Mouse (Mus musculus) liver, embryonic 16.5 days (tissue): Measurements from ENCODE around the gene Gm20708. TPM values are rescaled to one million over a fixed set of nuclear protein-coding genes. Genes with fewer than 3 reads are reported as not detected.

Experiments used
- ATAC-seq: fragments of 200-750 bp; cut with Nextera tagmentation; 2 replicates; pipeline ENCODE4 v1.8.0; 2017; ENCODE audit warnings: low read depth, mild to moderate bottlenecking, moderate number of reproducible peaks, moderate library complexity
- H3K27ac ChIP-seq: fragments of 300-500 bp; sonication (generic); 2 replicates; pipeline ENCODE4 v1.5.1; 2014; ENCODE audit warnings: mild to moderate bottlenecking, low read length
- H3K27me3 ChIP-seq: fragments of 300-500 bp; sonication (generic); 2 replicates; pipeline ENCODE4 v1.6.1; 2014; ENCODE audit warnings: low read depth, low read length, mixed read lengths; ENCODE audit not compliant: control insufficient read depth, insufficient read depth
- H3K36me3 ChIP-seq: fragments of 300-500 bp; sonication (generic); 2 replicates; pipeline ENCODE4 v1.6.1; 2014; ENCODE audit warnings: mild to moderate bottlenecking; ENCODE audit not compliant: control insufficient read depth, insufficient read depth
- H3K4me1 ChIP-seq: fragments of 300-500 bp; sonication (generic); 2 replicates; pipeline ENCODE4 v1.6.1; 2014; ENCODE audit warnings: low read depth, low read length, mixed read lengths; ENCODE audit not compliant: control insufficient read depth
- H3K4me2 ChIP-seq: fragments of 300-500 bp; sonication (generic); 2 replicates; pipeline ENCODE4 v1.6.1; 2014; ENCODE audit warnings: low read depth, low read length, mixed read lengths
- H3K4me3 ChIP-seq: fragments of 300-500 bp; sonication (generic); 2 replicates; pipeline ENCODE4 v1.5.1; 2014; ENCODE audit warnings: low read depth, mild to moderate bottlenecking, low read length
- H3K9ac ChIP-seq: fragments of 300-500 bp; sonication (generic); 2 replicates; pipeline ENCODE4 v1.6.1; 2014; ENCODE audit warnings: low read depth, low read length
- H3K9me3 ChIP-seq: fragments of 300-500 bp; sonication (generic); replicated peaks from 2 replicates; pipeline ENCODE4 v1.6.1; 2016; ENCODE audit warnings: low read length; ENCODE audit not compliant: control insufficient read depth
- WGBS: fragments of 180-500 bp; shearing (Covaris S2); extraction: QIAGEN DNeasy Blood & Tissue Kit; methylation state at CpG from one replicate; pipeline ENCODE4 v1.1.7; 2014; ENCODE audit not compliant: insufficient replicate concordance; 5-methylcytosine and 5-hydroxymethylcytosine counted together
- polyA plus RNA-seq: library from polyadenylated mRNA; unstranded; fragments of >200 nt; fragmentation: Nextera tagmentation; extraction: Ambion mirVana; gene quantifications from 2 replicates; pipeline ENCODE4 v1.2.1, GENCODE M21; 2015

Gene Gm20708
- polyA plus RNA-seq, 1 experiment from 2014 or later = 0.38 TPM

DNA sequence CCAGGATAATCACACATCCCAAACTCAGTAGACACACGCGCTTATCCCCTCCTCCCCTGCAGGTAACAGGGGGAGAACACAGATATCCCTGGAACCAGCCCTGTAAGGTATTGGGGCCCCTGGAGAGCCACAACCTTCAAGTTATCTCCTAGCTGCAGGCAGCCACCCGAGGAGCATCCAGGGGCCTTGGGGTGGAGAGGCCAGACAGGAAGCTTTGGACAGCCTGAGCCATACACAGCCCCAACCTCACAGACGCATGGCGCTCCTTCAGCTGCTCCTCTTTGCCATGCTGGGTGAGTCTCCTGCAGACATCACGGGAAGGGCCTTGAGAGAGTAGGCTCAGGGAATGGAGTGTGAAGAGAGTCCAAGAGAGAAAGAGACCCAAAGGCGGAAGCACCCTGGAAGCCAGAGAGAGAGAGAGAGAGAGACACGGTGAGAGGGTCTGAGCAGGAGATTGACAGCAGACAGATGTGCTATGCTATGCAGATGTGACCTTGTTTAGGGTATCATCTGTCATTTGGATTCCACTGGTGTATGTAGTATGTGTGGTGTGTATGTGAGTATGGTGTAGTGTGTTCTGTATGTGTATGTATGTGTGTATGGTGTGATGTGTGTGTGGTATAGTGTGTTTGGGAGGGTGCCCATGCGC, 11.8 kb upstream of the Gm20708 start, which contains the start of gene 6030468B19Rik:
6030468B19Rik (plus strand) TSS at position 150 of the 649 bp plus-strand sequence.
- 17% methylated on average over 9 of the region's 9 CpGs for WGBS
- H3K9me3 ChIP-seq = no peaks in the 10 kb centered on the region
- H3K4me3 ChIP-seq = peak within 1 kb of the TSS; percentile 85
- peaks cover 65% of the 10 kb centered on the region for H3K4me1 ChIP-seq
- ATAC-seq = peak; percentile 95
- peaks cover 11% of the 10 kb centered on the region for H3K36me3 ChIP-seq
- peak within 1 kb of the TSS; percentile 71 for H3K4me2 ChIP-seq
- peak within 1 kb of the TSS; percentile 98 for H3K27ac ChIP-seq
- peak within 1 kb of the TSS; percentile 92 for H3K9ac ChIP-seq
- no peaks in the 10 kb centered on the region for H3K27me3 ChIP-seq

DNA sequence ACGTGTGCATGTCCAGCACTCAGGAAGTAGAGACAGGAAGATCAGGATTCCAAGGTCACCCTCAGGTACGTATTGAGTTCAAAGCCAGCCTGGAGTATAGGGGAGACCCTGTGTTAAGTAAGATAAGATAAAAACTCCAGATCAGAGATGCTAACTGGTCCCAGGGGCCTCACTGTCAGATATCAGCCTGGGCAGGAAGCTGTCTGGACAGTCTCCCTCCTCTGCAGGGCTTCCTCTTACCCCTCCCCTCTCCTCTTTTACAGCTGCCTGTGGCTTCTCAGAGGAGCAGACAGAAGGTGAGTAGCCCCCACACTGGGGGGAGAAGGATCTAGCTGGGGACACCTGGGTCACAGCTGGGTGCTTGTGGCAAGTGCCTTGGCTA, 11.3 kb upstream of the Gm20708 start:
- peak; percentile 60 for ATAC-seq
- 5% methylated on average over 2 of the region's 2 CpGs for WGBS
- H3K27ac ChIP-seq = peak overlapping the region; percentile 98
- H3K4me1 ChIP-seq = peaks cover 65% of the 10 kb centered on the region
- peak overlapping the region; percentile 92 for H3K9ac ChIP-seq
- H3K4me3 ChIP-seq = peak overlapping the region; percentile 85
- H3K4me2 ChIP-seq = peak overlapping the region; percentile 71
- H3K9me3 ChIP-seq = no peaks in the 10 kb centered on the region
- peaks cover 16% of the 10 kb centered on the region for H3K36me3 ChIP-seq
- H3K27me3 ChIP-seq = no peaks in the 10 kb centered on the region

DNA sequence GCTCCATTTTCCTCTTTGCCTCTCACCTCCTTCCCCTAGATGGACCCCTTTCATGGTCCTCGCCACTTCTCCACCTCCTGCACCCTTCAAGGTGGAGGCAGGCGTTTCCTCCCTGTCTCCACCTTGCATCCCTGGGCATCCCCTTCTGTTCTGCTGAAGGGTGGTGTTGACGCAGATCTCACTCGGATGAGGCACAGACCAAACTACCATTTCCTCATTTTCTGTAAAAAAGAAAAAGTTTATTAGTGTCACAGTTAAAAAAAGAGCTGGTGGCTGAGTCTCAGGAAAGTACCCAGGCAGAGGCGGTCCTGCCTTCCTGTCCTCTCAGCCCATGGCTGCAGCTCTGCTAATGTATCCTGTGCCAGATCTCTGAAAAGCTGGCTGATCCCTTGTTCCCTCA, 10.3 kb upstream of the Gm20708 start:
- ATAC-seq = no peak
- peak overlapping the region; percentile 85 for H3K4me3 ChIP-seq

DNA sequence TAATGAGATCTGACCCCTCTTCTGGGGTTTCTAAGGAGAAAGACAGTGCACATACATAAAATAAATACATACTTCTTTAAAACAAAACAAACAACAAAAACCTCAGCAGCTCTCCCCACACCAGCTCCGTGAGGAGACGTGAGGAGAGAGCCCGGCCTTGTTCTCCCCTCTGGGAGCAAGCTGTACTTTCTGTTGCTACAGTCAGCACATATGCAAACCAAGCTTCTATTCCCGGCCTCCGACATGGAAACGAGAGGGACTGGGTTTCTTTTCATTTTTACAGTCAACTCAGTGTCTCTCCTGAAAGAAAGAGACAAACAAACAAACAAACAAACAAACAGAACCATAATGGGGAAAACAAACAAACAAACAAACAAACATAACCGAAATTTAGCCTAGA, 9.4 kb upstream of the Gm20708 start:
- Histone ChIP-seq H3K27me3 (no peaks in the 10 kb centered on the region), H3K27ac (peak overlapping the region; percentile 98), H3K4me2 (peak overlapping the region; percentile 71), H3K36me3 (peaks cover 23% of the 10 kb centered on the region), H3K4me1 (peaks cover 58% of the 10 kb centered on the region), H3K9me3 (no peaks in the 10 kb centered on the region), H3K4me3 (peak overlapping the region; percentile 85), H3K9ac (peak overlapping the region; percentile 92)
- 83% methylated on average over 7 of the region's 7 CpGs for WGBS
- ATAC-seq = no peak

More for the DNA sequence above, 10.3 kb upstream of the Gm20708 start:
- Histone ChIP-seq H3K4me2 (peak overlapping the region; percentile 71), H3K4me1 (peaks cover 63% of the 10 kb centered on the region), H3K9me3 (no peaks in the 10 kb centered on the region), H3K36me3 (peaks cover 23% of the 10 kb centered on the region), H3K9ac (peak overlapping the region; percentile 92), H3K27ac (peak overlapping the region; percentile 98), H3K27me3 (no peaks in the 10 kb centered on the region)
- 41% methylated on average over 5 of the region's 5 CpGs for WGBS

DNA sequence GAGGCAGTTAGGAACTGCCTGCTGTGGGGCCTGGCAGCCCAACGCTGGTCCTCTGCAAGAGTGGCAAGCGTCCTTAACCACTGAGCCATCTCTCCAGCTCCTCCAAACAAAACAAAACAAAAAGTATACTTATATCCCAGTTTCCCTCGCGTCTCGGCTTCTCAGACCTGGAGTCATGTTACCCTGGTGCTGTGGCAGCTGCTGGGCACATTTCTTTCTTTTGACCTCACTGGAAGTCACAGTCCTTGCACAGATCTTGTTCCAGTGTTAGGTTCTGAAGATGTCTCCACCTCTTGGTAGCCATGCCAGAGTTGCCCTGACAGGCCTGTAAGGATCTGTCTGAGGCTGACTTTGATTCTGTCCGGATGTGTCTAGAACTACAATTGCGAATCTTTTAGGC, 7.8 kb upstream of the Gm20708 start:
- Histone ChIP-seq H3K4me2 (peak overlapping the region; percentile 71), H3K27me3 (no peaks in the 10 kb centered on the region), H3K4me3 (peak overlapping the region; percentile 85), H3K9me3 (no peaks in the 10 kb centered on the region), H3K9ac (peak overlapping the region; percentile 60), H3K27ac (0 out of 2 replicates have a peak overlapping the region, but pooled peaks have one; percentile 43), H3K36me3 (peaks cover 34% of the 10 kb centered on the region), H3K4me1 (peaks cover 47% of the 10 kb centered on the region)
- no peak for ATAC-seq
- WGBS = 84% methylated on average over 7 of the region's 7 CpGs

DNA sequence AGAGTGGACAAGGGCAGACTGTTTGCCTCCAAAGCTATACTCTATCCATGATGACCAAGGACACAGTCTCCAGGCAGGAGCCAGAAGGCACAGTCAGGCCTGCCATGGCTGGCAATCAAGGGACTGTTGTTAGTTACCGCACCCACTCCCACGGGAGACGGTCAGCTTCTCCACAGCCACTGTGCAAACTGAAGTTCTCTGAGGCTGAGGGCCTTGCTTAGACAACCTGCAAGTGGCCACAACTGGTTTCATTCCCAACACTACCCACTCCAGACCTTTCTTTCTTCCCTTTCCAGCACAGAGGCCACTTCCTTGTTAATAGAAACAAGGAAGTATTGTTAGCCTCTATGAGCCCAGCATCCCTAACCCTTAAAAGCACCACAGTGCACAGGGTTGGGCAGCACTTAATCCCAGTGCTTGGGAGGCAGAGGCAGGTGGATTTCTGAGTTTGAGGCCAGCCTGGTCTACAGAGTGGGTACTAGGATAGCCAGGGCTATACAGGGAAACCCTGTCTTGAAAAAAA, 6.2 kb upstream of the Gm20708 start:
- Histone ChIP-seq H3K4me2 (peak overlapping the region; percentile 71), H3K36me3 (peaks cover 43% of the 10 kb centered on the region), H3K4me3 (peak overlapping the region; percentile 23), H3K9me3 (no peaks in the 10 kb centered on the region), H3K4me1 (peaks cover 42% of the 10 kb centered on the region), H3K27ac (0 out of 2 replicates have a peak overlapping the region, but pooled peaks have one; percentile 23), H3K9ac (peak overlapping the region; percentile 13), H3K27me3 (no peaks in the 10 kb centered on the region)
- ATAC-seq = no peak
- 90% methylated on average over 3 of the region's 3 CpGs for WGBS

DNA sequence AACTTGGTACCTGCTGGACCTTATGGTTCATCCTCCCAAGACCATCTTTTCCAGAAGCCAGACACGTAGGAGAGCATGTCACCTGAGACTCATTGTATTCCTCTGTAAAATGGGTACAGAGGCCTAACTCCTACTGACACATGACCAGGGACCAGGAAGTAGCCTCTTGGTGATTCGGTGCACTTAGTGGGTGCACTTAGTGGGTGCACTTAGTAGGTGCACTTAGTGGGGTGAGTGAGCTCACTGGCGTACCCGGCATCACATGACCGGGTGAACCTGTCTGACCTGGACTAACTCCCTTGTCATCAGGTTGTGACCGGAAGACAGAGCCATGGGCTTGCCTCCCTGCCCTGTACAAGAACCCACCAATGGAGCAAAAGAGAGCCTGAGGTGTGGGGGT, 2.7 kb upstream of the Gm20708 start:
- peaks cover 41% of the 10 kb centered on the region for H3K36me3 ChIP-seq
- peaks cover 39% of the 10 kb centered on the region for H3K4me1 ChIP-seq
- no peak overlapping the region for H3K9ac ChIP-seq
- no peak overlapping the region for H3K4me2 ChIP-seq
- WGBS = 93% methylated on average over 6 of the region's 6 CpGs
- ATAC-seq = no peak
- H3K9me3 ChIP-seq = no peaks in the 10 kb centered on the region
- no peaks in the 10 kb centered on the region for H3K27me3 ChIP-seq
- no peak overlapping the region for H3K27ac ChIP-seq
- H3K4me3 ChIP-seq = no peak overlapping the region

DNA sequence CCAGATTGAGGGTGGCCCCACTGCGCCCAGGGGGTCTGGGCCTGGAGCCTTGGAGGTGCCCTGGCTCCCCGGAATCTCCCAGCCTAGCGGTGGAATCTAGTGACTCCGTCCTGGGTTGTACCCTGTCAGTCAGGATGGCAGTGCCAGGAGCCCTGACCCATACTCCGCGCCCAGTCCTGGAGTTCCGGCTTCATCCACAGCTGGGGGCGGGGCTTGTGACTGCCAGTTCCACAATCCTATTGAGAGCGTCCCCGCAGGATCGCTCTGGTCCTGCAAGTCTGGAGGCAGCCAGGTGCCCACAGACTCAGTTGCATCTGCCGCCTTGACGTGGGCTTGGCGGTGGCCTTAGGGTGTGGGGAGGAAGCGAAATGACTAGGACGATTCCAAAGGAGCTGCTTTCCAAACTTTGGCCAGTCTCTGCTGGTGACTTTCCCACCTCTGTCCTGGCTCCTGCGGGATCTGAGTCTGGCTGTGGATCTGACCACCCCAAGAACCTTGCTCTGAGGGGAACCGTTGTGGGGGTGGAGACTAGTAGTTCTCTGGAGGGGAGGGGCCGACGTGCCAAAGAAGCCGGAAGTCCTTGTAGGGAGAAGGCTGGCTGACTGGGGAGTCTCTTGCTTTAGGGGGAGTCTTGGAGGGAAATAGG, 1.1 kb downstream of the Gm20708 start:
- peak overlapping the region; percentile 83 for H3K27ac ChIP-seq
- under 1% methylated on average over 21 of the region's 21 CpGs for WGBS
- H3K4me3 ChIP-seq = peak overlapping the region; percentile 84
- H3K4me2 ChIP-seq = peak overlapping the region; percentile 92
- peaks cover 43% of the 10 kb centered on the region for H3K4me1 ChIP-seq
- ATAC-seq = peak; percentile 70
- H3K36me3 ChIP-seq = peaks cover 55% of the 10 kb centered on the region
- no peaks in the 10 kb centered on the region for H3K9me3 ChIP-seq
- no peaks in the 10 kb centered on the region for H3K27me3 ChIP-seq
- H3K9ac ChIP-seq = peak overlapping the region; percentile 92

DNA sequence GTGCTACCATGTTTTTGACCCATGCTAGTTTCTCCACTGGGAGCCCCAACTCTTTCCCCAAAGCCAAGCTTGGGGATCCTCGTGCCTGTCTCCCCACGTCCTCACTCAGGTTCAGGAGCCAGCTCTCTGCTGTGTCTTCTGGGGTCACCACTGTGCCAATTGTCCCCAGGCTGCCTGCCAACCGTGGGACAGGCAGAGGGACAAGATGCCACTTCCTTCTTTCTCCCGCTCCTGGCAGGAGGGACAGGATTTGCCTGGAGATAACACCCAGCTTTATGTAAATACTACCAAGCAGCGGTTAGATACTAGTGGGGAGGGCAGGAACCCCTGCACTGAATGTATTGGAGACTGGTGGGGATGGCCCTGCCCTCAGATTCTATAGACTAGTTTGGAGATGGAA, 4.4 kb downstream of the Gm20708 start:
- H3K9me3 ChIP-seq = no peaks in the 10 kb centered on the region
- no peak overlapping the region for H3K4me2 ChIP-seq
- H3K4me3 ChIP-seq = no peak overlapping the region
- 0 out of 2 replicates have a peak overlapping the region, but pooled peaks have one; percentile 27 for H3K9ac ChIP-seq
- peak overlapping the region; percentile 62 for H3K27ac ChIP-seq
- peaks cover 63% of the 10 kb centered on the region for H3K36me3 ChIP-seq
- ATAC-seq = no peak
- peaks cover 39% of the 10 kb centered on the region for H3K4me1 ChIP-seq
- 53% methylated on average over 5 of the region's 5 CpGs for WGBS
- H3K27me3 ChIP-seq = no peaks in the 10 kb centered on the region
